Mouse (Mus musculus) cerebellum, postnatal 36 days (tissue): Measurements from ENCODE around the gene Gm4201.
"Not testable (repeated sequence)": the region's sequence is repeated elsewhere in the genome, so short reads cannot be mapped to it uniquely, and the experiment has no call there.

Source experiments
- DNase-seq, 2 experiments: peaks; one replicate each; pipeline ENCODE4 v3.0.0; 2021 to 2022; ENCODE audit warnings: mixed read lengths in 2 of 2

The Gm4201 gene

GRCm38 (mm10) chr7:22565243-22565642, at the start of gene Gm4201:
TSS of gene Gm4201 (minus strand) at chr7:22565343.
- DNase-seq, result not testable (repeated sequence)

- not testable (repeated sequence) for DNase-seq
Measured at GRCm38 (mm10) chr7:22588027-22588426, 22.9 kb upstream of the Gm4201 start, which contains the start of gene Gm4565. TSS of gene Gm4565 (minus strand) at chr7:22588127.

- not testable (repeated sequence) for DNase-seq
Measured at GRCm38 (mm10) chr7:22534787-22535186, 30.4 kb downstream of the Gm4201 start, which contains the start of gene Gm8677. TSS of gene Gm8677 (minus strand) at chr7:22534887.

GRCm38 (mm10) chr7:22522667-22523066, 42.5 kb downstream of the Gm4201 start, which contains the start of gene Vmn1r152:
TSS of gene Vmn1r152 (plus strand) at chr7:22522967.
- not testable (repeated sequence) for DNase-seq
